Mouse (Mus musculus) MEL (cell line): ENCODE measurements around the gene Adgrv1. TPM values are rescaled to one million over a fixed set of nuclear protein-coding genes. Genes with fewer than 3 reads are reported as not detected.

ENCODE experiments used
- DNase-seq: peaks from one replicate; pipeline ENCODE4 v3.0.0; 2011; ENCODE audit warnings: low read depth, low spot score
- H3K27ac ChIP-seq: 2 replicates; pipeline ENCODE4 v1.5.1; 2012; ENCODE audit warnings: low read depth, mild to moderate bottlenecking, control low read depth, low read length, moderate library complexity; ENCODE audit not compliant: control insufficient read depth
- H3K27me3 ChIP-seq, 2 experiments: fragments of 150-350 bp in 1 of 2; sonication (generic) in 1 of 2; 2 replicates each; pipeline ENCODE4 v1.6.1; 2012; ENCODE audit warnings: low read length in 2 of 2, mild to moderate bottlenecking in 2 of 2, improper control_type of control experiment in 1 of 2, moderate library complexity in 1 of 2; ENCODE audit not compliant: insufficient read depth in 2 of 2, control insufficient read depth in 1 of 2
- H3K36me3 ChIP-seq, 2 experiments: 2 replicates each; pipeline ENCODE4 v1.6.1; 2012 to 2014; ENCODE audit warnings: low read length in 2 of 2, improper control_type of control experiment in 1 of 2, inconsistent platforms in 1 of 2, mild to moderate bottlenecking in 1 of 2; ENCODE audit not compliant: insufficient read depth in 2 of 2, control insufficient read depth in 1 of 2
- H3K4me1 ChIP-seq, 2 experiments: fragments of 150-350 bp in 1 of 2; sonication (generic) in 1 of 2; 2 replicates each; pipeline ENCODE4 v1.6.1; 2012; ENCODE audit warnings: low read length in 2 of 2, improper control_type of control experiment in 1 of 2, mild to moderate bottlenecking in 1 of 2; ENCODE audit not compliant: insufficient read depth in 2 of 2, control insufficient read depth in 1 of 2
- H3K4me3 ChIP-seq, 2 experiments: fragments of 150-350 bp in 1 of 2; sonication (generic) in 1 of 2; 2 replicates each; pipeline ENCODE4 v1.5.1; 2012; ENCODE audit warnings: low read depth in 2 of 2, low read length in 2 of 2, mild to moderate bottlenecking in 2 of 2, moderate library complexity in 2 of 2, control low read depth in 1 of 2, improper control_type of control experiment in 1 of 2; ENCODE audit not compliant: control insufficient read depth in 1 of 2, insufficient read depth in 1 of 2
- H3K79me2 ChIP-seq: 2 replicates; pipeline ENCODE4 v1.6.1; 2012; ENCODE audit warnings: mild to moderate bottlenecking, low read length, moderate library complexity; ENCODE audit not compliant: control insufficient read depth, poor library complexity, insufficient read depth
- H3K9ac ChIP-seq: 2 replicates; pipeline ENCODE4 v1.6.1; 2012; ENCODE audit warnings: low read depth, mild to moderate bottlenecking, control low read depth, low read length, moderate library complexity; ENCODE audit not compliant: control insufficient read depth, poor library complexity, severe bottlenecking
- H3K9me3 ChIP-seq: fragments of 150-350 bp; sonication (generic); replicated peaks from 2 replicates; pipeline ENCODE4 v1.6.1; 2012; ENCODE audit warnings: mild to moderate bottlenecking, low read length, improper control_type of control experiment, moderate library complexity; ENCODE audit not compliant: insufficient read depth
- CTCF ChIP-seq, 3 experiments: IDR thresholded peaks in 2 of 3; conservative IDR thresholded peaks in 1 of 3; 2 replicates each; pipeline ENCODE4 v1.5.1; 2011 to 2012; ENCODE audit warnings: low read length in 3 of 3, low read depth in 2 of 3, mild to moderate bottlenecking in 2 of 3, improper control_type of control experiment in 1 of 3, inconsistent platforms in 1 of 3, mixed read lengths in 1 of 3, moderate library complexity in 1 of 3; ENCODE audit not compliant: control insufficient read depth in 1 of 3, insufficient read depth in 1 of 3, poor library complexity in 1 of 3, severe bottlenecking in 1 of 3
- E2F4 ChIP-seq: IDR thresholded peaks from 2 replicates; pipeline ENCODE4 v1.6.1; 2011; ENCODE audit warnings: low read depth, low read length, improper control_type of control experiment, borderline replicate concordance
- ELF1 ChIP-seq: IDR thresholded peaks from 2 replicates; pipeline ENCODE4 v1.6.1; 2014; ENCODE audit warnings: low read depth, mild to moderate bottlenecking, inconsistent platforms, low read length, improper control_type of control experiment, moderate library complexity
- EP300 ChIP-seq, 2 experiments: IDR thresholded peaks; 2 replicates each; pipeline ENCODE4 v1.6.1; 2011; ENCODE audit warnings: improper control_type of control experiment in 2 of 2, low read length in 2 of 2, low read depth in 1 of 2, mild to moderate bottlenecking in 1 of 2
- ETS1 ChIP-seq: IDR thresholded peaks from 2 replicates; pipeline ENCODE4 v1.6.1; 2012; ENCODE audit warnings: low read depth, mild to moderate bottlenecking, inconsistent platforms, low read length, improper control_type of control experiment, moderate library complexity
- GATA1 ChIP-seq: IDR thresholded peaks from 2 replicates; pipeline ENCODE4 v1.6.1; 2011; ENCODE audit warnings: low read depth, low read length, improper control_type of control experiment
- HCFC1 ChIP-seq: IDR thresholded peaks from 2 replicates; pipeline ENCODE4 v1.6.1; 2012; ENCODE audit warnings: low read depth, mild to moderate bottlenecking, inconsistent platforms, low read length, improper control_type of control experiment, moderate library complexity
- MAX ChIP-seq: IDR thresholded peaks from 2 replicates; pipeline ENCODE4 v1.6.1; 2011; ENCODE audit warnings: low read length, improper control_type of control experiment
- MAZ ChIP-seq: IDR thresholded peaks from 2 replicates; pipeline ENCODE4 v1.6.1; 2012; ENCODE audit warnings: low read depth, mild to moderate bottlenecking, inconsistent platforms, low read length, improper control_type of control experiment
- MEF2A ChIP-seq: IDR thresholded peaks from 2 replicates; pipeline ENCODE4 v1.6.1; 2014; ENCODE audit warnings: low read depth, mild to moderate bottlenecking, inconsistent platforms, low read length, improper control_type of control experiment; ENCODE audit not compliant: poor library complexity, insufficient replicate concordance, severe bottlenecking; ENCODE audit errors: extremely low read depth
- MYC ChIP-seq: IDR thresholded peaks from 2 replicates; pipeline ENCODE4 v1.6.1; 2011; ENCODE audit warnings: low read depth, mild to moderate bottlenecking, low read length, improper control_type of control experiment, moderate library complexity
- NELFE ChIP-seq: IDR thresholded peaks from 2 replicates; pipeline ENCODE4 v1.6.1; 2011; ENCODE audit warnings: low read depth, low read length, improper control_type of control experiment
- POLR2A ChIP-seq, 2 experiments: IDR thresholded peaks; 2 replicates each; pipeline ENCODE4 v1.6.1; 2011 to 2012; ENCODE audit warnings: low read length in 2 of 2, mild to moderate bottlenecking in 2 of 2, control low read depth in 1 of 2, improper control_type of control experiment in 1 of 2, low read depth in 1 of 2, moderate library complexity in 1 of 2; ENCODE audit not compliant: control insufficient read depth in 1 of 2, insufficient read depth in 1 of 2, poor library complexity in 1 of 2
- RAD21 ChIP-seq: IDR thresholded peaks from 2 replicates; pipeline ENCODE4 v1.6.1; 2011; ENCODE audit warnings: mild to moderate bottlenecking, low read depth, low read length, improper control_type of control experiment
- RCOR1 ChIP-seq: IDR thresholded peaks from 2 replicates; pipeline ENCODE4 v1.6.1; 2012; ENCODE audit warnings: low read depth, mild to moderate bottlenecking, inconsistent platforms, low read length, improper control_type of control experiment
- TAL1 ChIP-seq: IDR thresholded peaks from 2 replicates; pipeline ENCODE4 v1.6.1; 2012; ENCODE audit warnings: mild to moderate bottlenecking, inconsistent platforms, low read length, moderate library complexity, mixed read lengths
- TCF12 ChIP-seq: IDR thresholded peaks from 2 replicates; pipeline ENCODE4 v1.6.1; 2014; ENCODE audit warnings: low read depth, mild to moderate bottlenecking, inconsistent platforms, low read length, improper control_type of control experiment, moderate library complexity
- UBTF ChIP-seq: IDR thresholded peaks from 2 replicates; pipeline ENCODE4 v1.6.1; 2012; ENCODE audit warnings: low read depth, mild to moderate bottlenecking, inconsistent platforms, low read length, improper control_type of control experiment, moderate library complexity, borderline replicate concordance; ENCODE audit not compliant: insufficient read depth
- USF1 ChIP-seq: IDR thresholded peaks from 2 replicates; pipeline ENCODE4 v1.6.1; 2014; ENCODE audit warnings: low read depth, mild to moderate bottlenecking, inconsistent platforms, low read length, improper control_type of control experiment, moderate library complexity
- USF2 ChIP-seq, 2 experiments: IDR thresholded peaks; 2 replicates each; pipeline ENCODE4 v1.6.1; 2011 to 2012; ENCODE audit warnings: improper control_type of control experiment in 2 of 2, low read length in 2 of 2, borderline replicate concordance in 1 of 2, inconsistent platforms in 1 of 2, low read depth in 1 of 2, mild to moderate bottlenecking in 1 of 2; ENCODE audit not compliant: insufficient read depth in 1 of 2
- ZKSCAN1 ChIP-seq: IDR thresholded peaks from 2 replicates; pipeline ENCODE4 v1.6.1; 2012; ENCODE audit warnings: low read depth, mild to moderate bottlenecking, inconsistent platforms, low read length, improper control_type of control experiment, moderate library complexity
- ZNF384 ChIP-seq: IDR thresholded peaks from 2 replicates; pipeline ENCODE4 v1.6.1; 2012; ENCODE audit warnings: low read depth, mild to moderate bottlenecking, inconsistent platforms, low read length, improper control_type of control experiment
- polyA plus RNA-seq, 2 experiments: library from polyadenylated mRNA; stranded (reverse) in 1 of 2; unstranded in 1 of 2; fragments of >175 nt in 1 of 2; fragments of >200 nt in 1 of 2; gene quantifications; 2 replicates each; pipeline versions ENCODE4 v1.2.1 to v1.2.4; 2012; ENCODE audit warnings: low replicate concordance in 2 of 2, low read depth in 1 of 2; ENCODE audit not compliant: insufficient read length in 2 of 2, insufficient read depth in 1 of 2, missing spikeins in 1 of 2
- total RNA-seq: library from RNA; depleted of rRNA; stranded (reverse); fragments of 300-350 nt; gene quantifications from 2 replicates; pipeline ENCODE4 v1.2.3, GENCODE M21; 2012

Adgrv1 gene
- total and polyA plus RNA-seq, 3 experiments: 5.6 to 5.8 TPM; not detected in 1

- H3K79me2 ChIP-seq: no peaks in the 10 kb centered on the region
- no peaks in the 10 kb centered on the region for H3K4me1 ChIP-seq
- no peak overlapping the region for H3K9ac ChIP-seq
- H3K27me3 ChIP-seq: no peaks in the 10 kb centered on the region
- no peak overlapping the region for H3K27ac ChIP-seq
- TF ChIP-seq MEF2A: no peak
- TF ChIP-seq MAX: no peak
- no peak for TF ChIP-seq TAL1
- TF ChIP-seq USF1: no peak
- TF ChIP-seq TCF12: no peak
- TF ChIP-seq RCOR1: no peak
- TF ChIP-seq POLR2A (IDR thresholded peaks at IDR 0.05; ENCODE audit: control insufficient read depth in 1 of 2, insufficient read depth in 1 of 2, low read depth in 1 of 2, low read length in 2 of 2, poor library complexity in 1 of 2): no peak
- no peak for TF ChIP-seq ELF1
- no peak for TF ChIP-seq HCFC1
- no peak for TF ChIP-seq UBTF
- TF ChIP-seq E2F4: no peak
- TF ChIP-seq NELFE: no peak
- TF ChIP-seq ZKSCAN1: no peak
- no peak for TF ChIP-seq EP300 (IDR thresholded peaks at IDR 0.05; ENCODE audit: low read depth in 1 of 2, low read length in 2 of 2)
- TF ChIP-seq GATA1: no peak
- no peak for TF ChIP-seq MAZ
- no peak for TF ChIP-seq ETS1
- no peaks in the 10 kb centered on the region for H3K9me3 ChIP-seq
- no peaks in the 10 kb centered on the region for H3K36me3 ChIP-seq
- no peak overlapping the region for H3K4me3 ChIP-seq
- DNase-seq: no peak
Observed at GRCm38 (mm10) chr13:81329762-81330161, 303.2 kb downstream of the Adgrv1 start.

GRCm38 (mm10) chr13:81328181-81328580 is 304.8 kb downstream of the Adgrv1 start:
- no peak overlapping the region for H3K27ac ChIP-seq
- no peaks in the 10 kb centered on the region for H3K36me3 ChIP-seq
- H3K4me1 ChIP-seq: no peaks in the 10 kb centered on the region
- DNase-seq: no peak
- no peaks in the 10 kb centered on the region for H3K27me3 ChIP-seq
- H3K9ac ChIP-seq: no peak overlapping the region
- no peaks in the 10 kb centered on the region for H3K9me3 ChIP-seq
- TF ChIP-seq EP300 (IDR thresholded peaks at IDR 0.05; ENCODE audit: low read depth in 1 of 2, low read length in 2 of 2) (no peak), CTCF (IDR thresholded peaks at IDR 0.05 in 2 of 3, conservative IDR thresholded peaks at IDR 0.05 in 1 of 3; ENCODE audit: control insufficient read depth in 1 of 3, insufficient read depth in 1 of 3, low read depth in 2 of 3, low read length in 3 of 3, poor library complexity in 1 of 3, severe bottlenecking in 1 of 3) (no peak), MYC (no peak), RAD21 (no peak), MEF2A (no peak), ZKSCAN1 (no peak), POLR2A (IDR thresholded peaks at IDR 0.05; ENCODE audit: control insufficient read depth in 1 of 2, insufficient read depth in 1 of 2, low read depth in 1 of 2, low read length in 2 of 2, poor library complexity in 1 of 2) (no peak), ZNF384 (no peak), TCF12 (no peak), USF2 (IDR thresholded peaks at IDR 0.05; ENCODE audit: borderline replicate concordance in 1 of 2, insufficient read depth in 1 of 2, low read depth in 1 of 2, low read length in 2 of 2) (no peak)
- H3K79me2 ChIP-seq: no peaks in the 10 kb centered on the region
- no peak overlapping the region for H3K4me3 ChIP-seq
